Mouse (Mus musculus) lung, embryonic 14.5 days (tissue): ENCODE measurements around the gene Hnrnpul1. TPM values are rescaled to one million over a fixed set of nuclear protein-coding genes. Genes with fewer than 3 reads are reported as not detected.
A peak's percentile ranks its signal among the peaks of the same experiment; 100 is the strongest.
"Not testable (repeated sequence)": the region's sequence is repeated elsewhere in the genome, so short reads cannot be mapped to it uniquely, and the experiment has no call there.

Experiments
- ATAC-seq: fragments of 200-750 bp; cut with Nextera tagmentation; 2 replicates; pipeline ENCODE4 v1.8.0; 2017; ENCODE audit warnings: mild to moderate bottlenecking, moderate TSS enrichment, moderate library complexity; ENCODE audit not compliant: insufficient read depth
- DNase-seq: peaks from one replicate; pipeline ENCODE4 v3.0.0-alpha.2; 2015
- H3K27ac ChIP-seq: fragments of 300-500 bp; sonication (generic); 2 replicates; pipeline ENCODE4 v1.5.1; 2014; ENCODE audit warnings: low read depth, mild to moderate bottlenecking, moderate library complexity
- H3K27me3 ChIP-seq: fragments of 300-500 bp; sonication (generic); 2 replicates; pipeline ENCODE4 v1.6.1; 2014; ENCODE audit warnings: low read length, control low read depth; ENCODE audit not compliant: insufficient read depth
- H3K36me3 ChIP-seq: fragments of 300-500 bp; sonication (generic); 2 replicates; pipeline ENCODE4 v1.6.1; 2014; ENCODE audit warnings: control low read depth; ENCODE audit not compliant: insufficient read depth
- H3K4me1 ChIP-seq: fragments of 300-500 bp; sonication (generic); 2 replicates; pipeline ENCODE4 v1.6.1; 2014; ENCODE audit warnings: antibody characterized with exemption, control low read depth; ENCODE audit not compliant: insufficient read depth
- H3K4me2 ChIP-seq: fragments of 300-500 bp; sonication (generic); 2 replicates; pipeline ENCODE4 v1.6.1; 2014; ENCODE audit warnings: mild to moderate bottlenecking
- H3K4me3 ChIP-seq: fragments of 300-500 bp; sonication (generic); 2 replicates; pipeline ENCODE4 v1.5.1; 2014; ENCODE audit warnings: low read depth, low read length
- H3K9ac ChIP-seq: fragments of 300-500 bp; sonication (generic); 2 replicates; pipeline ENCODE4 v1.6.1; 2014
- H3K9me3 ChIP-seq: fragments of 300-500 bp; sonication (generic); 2 replicates; pipeline ENCODE4 v1.6.1; 2016; ENCODE audit warnings: low read depth, low read length, control low read depth
- CTCF ChIP-seq: IDR thresholded peaks from 2 replicates; pipeline ENCODE4 v1.5.1; 2016; ENCODE audit warnings: antibody characterized with exemption, low read depth
- WGBS: fragments of 180-500 bp; shearing (Covaris S2); extraction: QIAGEN DNeasy Blood & Tissue Kit; methylation state at CpG from one replicate; pipeline ENCODE4 v1.1.7; 2014; 5-methylcytosine and 5-hydroxymethylcytosine counted together
- polyA plus RNA-seq: library from polyadenylated mRNA; unstranded; fragments of >200 nt; fragmentation: Nextera tagmentation; extraction: Ambion mirVana; gene quantifications from 2 replicates; pipeline ENCODE4 v1.2.1, GENCODE M21; 2014

The Hnrnpul1 gene
- polyA plus RNA-seq, 1 experiment from 2014 or later: 80.3 TPM

- ATAC-seq (no peak), DNase-seq (no peak)
- Histone ChIP-seq H3K9ac (no peak overlapping the region), H3K4me3 (no peak overlapping the region), H3K4me2 (no peak overlapping the region), H3K4me1 (no peaks in the 10 kb centered on the region), H3K27ac (no peak overlapping the region), H3K9me3 (0 out of 2 replicates have a peak, but pooled peaks cover 4% of the 10 kb centered on the region), H3K36me3 (no peaks in the 10 kb centered on the region), H3K27me3 (no peaks in the 10 kb centered on the region)
- WGBS: 83% methylated on average over 8 of the region's 8 CpGs
- TF ChIP-seq CTCF: no peak
Observed at GRCm38 (mm10) chr7:25794775-25795174, 40.2 kb upstream of the Hnrnpul1 start.

- WGBS: 45% methylated on average over 3 of the region's 3 CpGs
Observed at GRCm38 (mm10) chr7:25793679-25794078, 39.1 kb upstream of the Hnrnpul1 start.

GRCm38 (mm10) chr7:25792966-25793365 lies 38.4 kb upstream of the Hnrnpul1 start:
- DNase-seq, H3K4me3 ChIP-seq, ATAC-seq, H3K36me3 ChIP-seq, H3K9ac ChIP-seq, H3K4me1 ChIP-seq, H3K4me2 ChIP-seq, H3K9me3 ChIP-seq, H3K27me3 ChIP-seq, H3K27ac ChIP-seq: not testable (repeated sequence)
- WGBS: 52% methylated on average over 9 of the region's 9 CpGs

More at GRCm38 (mm10) chr7:25793679-25794078, 39.1 kb upstream of the Hnrnpul1 start:
- peak; percentile 14; the same call in 1 of the 2 replicates for TF ChIP-seq CTCF
- Histone ChIP-seq H3K36me3 (no peaks in the 10 kb centered on the region), H3K4me2 (no peak overlapping the region), H3K27me3 (no peaks in the 10 kb centered on the region), H3K4me1 (no peaks in the 10 kb centered on the region), H3K9ac (no peak overlapping the region), H3K4me3 (no peak overlapping the region), H3K9me3 (0 out of 2 replicates have a peak, but pooled peaks cover 4% of the 10 kb centered on the region), H3K27ac (no peak overlapping the region)
- ATAC-seq: no peak
- no peak for DNase-seq

GRCm38 (mm10) chr7:25790615-25791014 lies 36.1 kb upstream of the Hnrnpul1 start:
- H3K4me2 ChIP-seq: no peak overlapping the region
- H3K4me1 ChIP-seq: no peaks in the 10 kb centered on the region
- WGBS: 43% methylated on average over 8 of the region's 8 CpGs
- DNase-seq: peak; percentile 66
- ATAC-seq: no peak
- no peak overlapping the region for H3K4me3 ChIP-seq
- no peak overlapping the region for H3K9ac ChIP-seq
- H3K36me3 ChIP-seq: no peaks in the 10 kb centered on the region
- no peaks in the 10 kb centered on the region for H3K27me3 ChIP-seq
- no peaks in the 10 kb centered on the region for H3K9me3 ChIP-seq
- H3K27ac ChIP-seq: no peak overlapping the region
- no peak for TF ChIP-seq CTCF

- DNase-seq (peak; percentile 10), ATAC-seq (peak; percentile 18; the same call in 1 of the 2 replicates)
- peak overlapping the region; percentile 89 for H3K4me2 ChIP-seq
- no peak for TF ChIP-seq CTCF
- peak overlapping the region; percentile 24 for H3K9ac ChIP-seq
- no peaks in the 10 kb centered on the region for H3K4me1 ChIP-seq
- H3K4me3 ChIP-seq: peak overlapping the region; percentile 60
- no peaks in the 10 kb centered on the region for H3K36me3 ChIP-seq
- whole genome bisulfite sequencing: 17% methylated on average over 3 of the region's 3 CpGs
- H3K27me3 ChIP-seq: no peaks in the 10 kb centered on the region
- H3K9me3 ChIP-seq: no peaks in the 10 kb centered on the region
- H3K27ac ChIP-seq: peak overlapping the region; percentile 22; the same call in 1 of the 2 replicates
Observed at GRCm38 (mm10) chr7:25789129-25789440, 34.5 kb upstream of the Hnrnpul1 start.

GRCm38 (mm10) chr7:25788220-25789128 lies 33.9 kb upstream of the Hnrnpul1 start, which contains the start of gene Axl:
TSS of gene Axl (minus strand) at chr7:25788705.
- ATAC-seq: peak; percentile 93

GRCm38 (mm10) chr7:25787456-25788219 lies 33.1 kb upstream of the Hnrnpul1 start:
- no peak for TF ChIP-seq CTCF
- Histone ChIP-seq H3K9ac (peak overlapping the region; percentile 24), H3K36me3 (no peaks in the 10 kb centered on the region), H3K4me2 (peak overlapping the region; percentile 89), H3K27ac (peak overlapping the region; percentile 22; the same call in 1 of the 2 replicates), H3K9me3 (no peaks in the 10 kb centered on the region), H3K27me3 (no peaks in the 10 kb centered on the region), H3K4me3 (peak overlapping the region; percentile 60), H3K4me1 (no peaks in the 10 kb centered on the region)
- ATAC-seq (peak; percentile 18), DNase-seq (peak; percentile 11)
- WGBS: 21% methylated on average over 8 of the region's 9 CpGs

More at GRCm38 (mm10) chr7:25788220-25789128, 33.9 kb upstream of the Hnrnpul1 start, which contains the start of gene Axl:
- peak within 1 kb of the TSS; percentile 89 for H3K4me2 ChIP-seq
- H3K27ac ChIP-seq: peak within 1 kb of the TSS; percentile 22; the same call in 1 of the 2 replicates
- H3K9me3 ChIP-seq: no peaks in the 10 kb centered on the region
- no peaks in the 10 kb centered on the region for H3K36me3 ChIP-seq
- peak; percentile 87 for DNase-seq
- H3K4me3 ChIP-seq: peak within 1 kb of the TSS; percentile 60
- WGBS: under 1% methylated on average over 30 of the region's 30 CpGs
- H3K4me1 ChIP-seq: no peaks in the 10 kb centered on the region
- H3K27me3 ChIP-seq: no peaks in the 10 kb centered on the region
- H3K9ac ChIP-seq: peak within 1 kb of the TSS; percentile 24
- no peak for TF ChIP-seq CTCF
